Mouse (Mus musculus) limb, embryonic 11.5 days (tissue): ENCODE data around the gene Abcc4. TPM values are rescaled to one million over a fixed set of nuclear protein-coding genes. Genes with fewer than 3 reads are reported as not detected.

Experiments used
- ATAC-seq: fragments of 200-750 bp; cut with Nextera tagmentation; 2 replicates; pipeline ENCODE4 v1.8.0; 2017; ENCODE audit warnings: low read depth; ENCODE audit not compliant: insufficient number of reproducible peaks, low FRiP score, low TSS enrichment
- DNase-seq: peaks from one replicate; pipeline ENCODE4 v3.0.0-alpha.2; 2015; ENCODE audit warnings: low spot score
- H3K27ac ChIP-seq: fragments of 300-500 bp; sonication (generic); replicated peaks from 2 replicates; pipeline ENCODE4 v1.5.1; 2014; ENCODE audit warnings: low read depth, mild to moderate bottlenecking, low read length
- H3K27me3 ChIP-seq: fragments of 300-500 bp; sonication (generic); 2 replicates; pipeline ENCODE4 v1.6.1; 2014; ENCODE audit warnings: mild to moderate bottlenecking, low read length, mixed read lengths; ENCODE audit not compliant: control insufficient read depth, insufficient read depth
- H3K36me3 ChIP-seq: fragments of 300-500 bp; sonication (generic); 2 replicates; pipeline ENCODE4 v1.6.1; 2014; ENCODE audit warnings: mild to moderate bottlenecking, low read length, moderate library complexity, mixed read lengths; ENCODE audit not compliant: control insufficient read depth, insufficient read depth
- H3K4me1 ChIP-seq: fragments of 300-500 bp; sonication (generic); 2 replicates; pipeline ENCODE4 v1.6.1; 2014; ENCODE audit warnings: low read length, mixed read lengths; ENCODE audit not compliant: control insufficient read depth, insufficient read depth
- H3K4me2 ChIP-seq: fragments of 300-500 bp; sonication (generic); 2 replicates; pipeline ENCODE4 v1.6.1; 2014; ENCODE audit warnings: low read depth, mild to moderate bottlenecking, moderate library complexity; ENCODE audit not compliant: severe bottlenecking
- H3K4me3 ChIP-seq: fragments of 300-500 bp; sonication (generic); 2 replicates; pipeline ENCODE4 v1.5.1; 2014; ENCODE audit warnings: low read depth, low read length
- H3K9ac ChIP-seq: fragments of 300-500 bp; sonication (generic); 2 replicates; pipeline ENCODE4 v1.6.1; 2014; ENCODE audit warnings: mild to moderate bottlenecking, low read length
- H3K9me3 ChIP-seq: fragments of 300-500 bp; sonication (generic); 2 replicates; pipeline ENCODE4 v1.6.1; 2016; ENCODE audit warnings: low read length; ENCODE audit not compliant: control insufficient read depth
- WGBS: fragments of 180-500 bp; shearing (Covaris S2); extraction: QIAGEN DNeasy Blood & Tissue Kit; methylation state at CpG from one replicate; pipeline ENCODE4 v1.1.7; 2014; 5-methylcytosine and 5-hydroxymethylcytosine counted together
- polyA plus RNA-seq: library from polyadenylated mRNA; unstranded; fragments of >200 nt; fragmentation: Nextera tagmentation; extraction: Ambion mirVana; gene quantifications from 2 replicates; pipeline ENCODE4 v1.2.1, GENCODE M21; 2014

Gene Abcc4
- polyA plus RNA-seq, 1 experiment from 2014 or later = 2.9 TPM

- WGBS = 66% methylated on average over 2 of the region's 2 CpGs
- Histone ChIP-seq H3K4me1 (no peaks in the 10 kb centered on the region), H3K27me3 (no peaks in the 10 kb centered on the region), H3K36me3 (no peaks in the 10 kb centered on the region), H3K9ac (no peak overlapping the region), H3K4me3 (no peak overlapping the region), H3K4me2 (no peak overlapping the region), H3K27ac (no peak overlapping the region), H3K9me3 (no peaks in the 10 kb centered on the region)
- ATAC-seq = no peak
- no peak for DNase-seq
Observed at GRCm38 (mm10) chr14:118496767-118497166, 209.3 kb downstream of the Abcc4 start.

GRCm38 (mm10) chr14:118495458-118495857 lies 210.6 kb downstream of the Abcc4 start:
- Histone ChIP-seq H3K9me3 (no peaks in the 10 kb centered on the region), H3K27ac (no peak overlapping the region), H3K27me3 (no peaks in the 10 kb centered on the region), H3K9ac (no peak overlapping the region), H3K4me3 (no peak overlapping the region), H3K36me3 (no peaks in the 10 kb centered on the region), H3K4me1 (no peaks in the 10 kb centered on the region), H3K4me2 (no peak overlapping the region)
- ATAC-seq (no peak), DNase-seq (no peak)
- WGBS = 63% methylated on average over 2 of the region's 2 CpGs

- Histone ChIP-seq H3K4me3 (no peak overlapping the region), H3K9me3 (no peaks in the 10 kb centered on the region), H3K4me1 (no peaks in the 10 kb centered on the region), H3K36me3 (no peaks in the 10 kb centered on the region), H3K9ac (no peak overlapping the region), H3K27me3 (no peaks in the 10 kb centered on the region), H3K27ac (no peak overlapping the region), H3K4me2 (no peak overlapping the region)
- 73% methylated on average over 6 of the region's 6 CpGs for WGBS
- ATAC-seq (no peak), DNase-seq (no peak)
Observed at GRCm38 (mm10) chr14:118491708-118492107, 214.3 kb downstream of the Abcc4 start.

- ATAC-seq = no peak
- Histone ChIP-seq H3K36me3 (no peaks in the 10 kb centered on the region), H3K27ac (no peak overlapping the region), H3K9ac (no peak overlapping the region), H3K4me2 (no peak overlapping the region), H3K4me3 (no peak overlapping the region), H3K4me1 (no peaks in the 10 kb centered on the region), H3K9me3 (no peaks in the 10 kb centered on the region), H3K27me3 (no peaks in the 10 kb centered on the region)
- 37% methylated on average over 13 of the region's 13 CpGs for WGBS
- no peak for DNase-seq
Observed at GRCm38 (mm10) chr14:118491300-118491699, 214.7 kb downstream of the Abcc4 start.

- H3K4me1 ChIP-seq = no peaks in the 10 kb centered on the region
- H3K36me3 ChIP-seq = no peaks in the 10 kb centered on the region
- no peaks in the 10 kb centered on the region for H3K9me3 ChIP-seq
- WGBS = 87% methylated on average over 7 of the region's 7 CpGs
- H3K4me3 ChIP-seq = no peak overlapping the region
- no peak overlapping the region for H3K9ac ChIP-seq
- H3K27me3 ChIP-seq = no peaks in the 10 kb centered on the region
- ATAC-seq (no peak), DNase-seq (no peak)
- H3K4me2 ChIP-seq = no peak overlapping the region
- H3K27ac ChIP-seq = no peak overlapping the region
Observed at GRCm38 (mm10) chr14:118490525-118490924, 215.5 kb downstream of the Abcc4 start.

- Histone ChIP-seq H3K9ac (no peak overlapping the region), H3K4me3 (no peak overlapping the region), H3K9me3 (no peaks in the 10 kb centered on the region), H3K36me3 (no peaks in the 10 kb centered on the region), H3K4me1 (no peaks in the 10 kb centered on the region), H3K27ac (no peak overlapping the region), H3K4me2 (no peak overlapping the region), H3K27me3 (no peaks in the 10 kb centered on the region)
- DNase-seq (no peak), ATAC-seq (no peak)
- 73% methylated on average over 11 of the region's 11 CpGs for WGBS
Observed at GRCm38 (mm10) chr14:118486349-118486748, 219.7 kb downstream of the Abcc4 start.

- Histone ChIP-seq H3K4me1 (no peaks in the 10 kb centered on the region), H3K9ac (no peak overlapping the region), H3K27ac (no peak overlapping the region), H3K27me3 (no peaks in the 10 kb centered on the region), H3K4me3 (no peak overlapping the region), H3K36me3 (no peaks in the 10 kb centered on the region), H3K9me3 (no peaks in the 10 kb centered on the region), H3K4me2 (no peak overlapping the region)
- ATAC-seq (no peak), DNase-seq (no peak)
- WGBS = 96% methylated on average over 6 of the region's 6 CpGs
Observed at GRCm38 (mm10) chr14:118485646-118486045, 220.4 kb downstream of the Abcc4 start.

GRCm38 (mm10) chr14:118482320-118482719 lies 223.7 kb downstream of the Abcc4 start:
- Histone ChIP-seq H3K36me3 (no peaks in the 10 kb centered on the region), H3K9me3 (no peaks in the 10 kb centered on the region), H3K4me3 (no peak overlapping the region), H3K4me2 (no peak overlapping the region), H3K9ac (no peak overlapping the region), H3K4me1 (no peaks in the 10 kb centered on the region), H3K27me3 (no peaks in the 10 kb centered on the region), H3K27ac (no peak overlapping the region)
- 84% methylated on average over 5 of the region's 5 CpGs for WGBS
- DNase-seq (no peak), ATAC-seq (no peak)

- no peak overlapping the region for H3K9ac ChIP-seq
- 75% methylated on average over 5 of the region's 5 CpGs for WGBS
- H3K27me3 ChIP-seq = no peaks in the 10 kb centered on the region
- H3K36me3 ChIP-seq = no peaks in the 10 kb centered on the region
- H3K27ac ChIP-seq = no peak overlapping the region
- no peak overlapping the region for H3K4me2 ChIP-seq
- no peaks in the 10 kb centered on the region for H3K9me3 ChIP-seq
- H3K4me3 ChIP-seq = no peak overlapping the region
- no peak for DNase-seq
- H3K4me1 ChIP-seq = no peaks in the 10 kb centered on the region
- ATAC-seq = no peak
Observed at GRCm38 (mm10) chr14:118481779-118482178, 224.2 kb downstream of the Abcc4 start.
